In the genomic region with DNA sequence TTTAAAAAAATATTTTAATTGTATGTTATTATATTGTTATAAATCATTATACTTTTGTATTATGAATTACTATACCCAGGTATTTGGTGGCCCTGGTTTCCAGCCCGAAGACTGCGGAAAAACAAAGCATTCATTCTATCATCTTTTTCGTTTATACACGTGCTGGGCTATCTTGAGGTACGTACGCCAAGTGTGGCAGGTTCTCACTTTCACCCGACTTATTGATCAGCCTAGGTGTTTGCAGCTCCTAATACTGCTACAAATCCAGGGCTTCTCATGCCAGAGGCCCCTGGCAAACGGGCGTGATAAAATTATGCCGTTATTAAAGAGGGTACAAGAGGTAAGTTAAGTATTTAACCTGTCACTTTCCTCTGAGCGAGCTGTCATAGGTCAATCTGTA, we compare ENCODE assay signal across 9 mouse cellular contexts.
DNase-seq lines count a peak whose midpoint lies in the region; ATAC-seq and TF ChIP-seq lines count a peak whose summit lies in the region.
"Had no signal": no experiment of that assay in that cellular context is flagged by ENCODE, and none has a peak within 500 bp of the region (broad histone marks: within the 10 kb centered on the region; RNA-seq: fewer than 3 reads in every experiment).

No protein-coding gene starts in this region.

- DNase-seq in heart, adult 11 months = peak; percentile 76
- DNase-seq in heart, embryonic 10.5 days (ENCODE audit: low spot score) = no peak
- no peak for DNase-seq in lung, adult 2 months
- no peak for DNase-seq in hindbrain, embryonic 14.5 days (ENCODE audit: low spot score)
- DNase-seq in thymus, adult 18-20 months = no peak
- no peak for DNase-seq in ovary, postnatal 10 days (ENCODE audit: low spot score)

- H3K4me3 ChIP-seq in heart, embryonic 10.5 days = no peak overlapping the region
- no peak overlapping the region for H3K4me3 ChIP-seq in lung, embryonic 16.5 days (ENCODE audit: low read length)
- H3K4me3 ChIP-seq in lung, adult 2 months (replicated peaks; ENCODE audit: extremely low read depth, low read depth, low read length) = no peak overlapping the region
- no peak overlapping the region for H3K4me3 ChIP-seq in hindbrain, embryonic 14.5 days (replicated peaks; ENCODE audit: low read length)
- H3K4me3 ChIP-seq in midbrain, embryonic 15.5 days = no peak overlapping the region
- H3K4me3 ChIP-seq: myocyte had no signal

- 88% methylated on average over 11 of the region's 11 CpGs for WGBS in heart, embryonic 10.5 days
- WGBS in lung, embryonic 16.5 days = 65% methylated on average over 11 of the region's 11 CpGs
- 67% methylated on average over 11 of the region's 11 CpGs for WGBS in lung, adult 2 months
- WGBS in hindbrain, embryonic 14.5 days = 65% methylated on average over 11 of the region's 11 CpGs
- whole genome bisulfite sequencing in midbrain, embryonic 15.5 days = 69% methylated on average over 11 of the region's 11 CpGs

- H3K27me3 ChIP-seq in heart, embryonic 10.5 days (ENCODE audit: insufficient read depth, poor library complexity, severe bottlenecking) = no peaks in the 10 kb centered on the region
- no peaks in the 10 kb centered on the region for H3K27me3 ChIP-seq in lung, embryonic 16.5 days (ENCODE audit: control insufficient read depth, insufficient read depth, low read depth, low read length)
- H3K27me3 ChIP-seq in hindbrain, embryonic 14.5 days (ENCODE audit: control insufficient read depth, insufficient read depth, low read length) = peaks cover 29% of the 10 kb centered on the region
- H3K27me3 ChIP-seq in midbrain, embryonic 15.5 days (replicated peaks) = peaks cover 12% of the 10 kb centered on the region; the same call in 1 of the 2 replicates

- no peak for TF ChIP-seq POLR2A in lung, adult 2 months (IDR thresholded peaks at IDR 0.05; ENCODE audit: borderline replicate concordance, extremely low read depth, low read depth, low read length)

- H3K4me2 ChIP-seq in lung, embryonic 16.5 days (ENCODE audit: low read depth, low read length) = 0 out of 2 replicates have a peak overlapping the region, but pooled peaks have one; percentile 3
- H3K4me2 ChIP-seq in hindbrain, embryonic 14.5 days (replicated peaks) = no peak overlapping the region
- H3K4me2 ChIP-seq in midbrain, embryonic 15.5 days = no peak overlapping the region

- ATAC-seq in lung, embryonic 16.5 days (ENCODE audit: low read depth) = no peak
- ATAC-seq in hindbrain, embryonic 14.5 days (ENCODE audit: low FRiP score) = no peak
- no peak for ATAC-seq in midbrain, embryonic 15.5 days (replicated peaks)

- H3K9me3 ChIP-seq in heart, embryonic 10.5 days = no peaks in the 10 kb centered on the region
- H3K9me3 ChIP-seq in lung, embryonic 16.5 days (ENCODE audit: control insufficient read depth, low read length) = no peaks in the 10 kb centered on the region
- H3K9me3 ChIP-seq in hindbrain, embryonic 14.5 days (ENCODE audit: control insufficient read depth, low read length) = no peaks in the 10 kb centered on the region
- H3K9me3 ChIP-seq in midbrain, embryonic 15.5 days = no peaks in the 10 kb centered on the region

- H3K36me3 ChIP-seq in heart, embryonic 10.5 days = no peaks in the 10 kb centered on the region
- H3K36me3 ChIP-seq in lung, embryonic 16.5 days (ENCODE audit: control insufficient read depth, insufficient read depth, low read length) = no peaks in the 10 kb centered on the region
- H3K36me3 ChIP-seq in hindbrain, embryonic 14.5 days (replicated peaks; ENCODE audit: control insufficient read depth, insufficient read depth) = no peaks in the 10 kb centered on the region
- H3K36me3 ChIP-seq in midbrain, embryonic 15.5 days (replicated peaks) = no peaks in the 10 kb centered on the region

- no peak overlapping the region for H3K9ac ChIP-seq in lung, embryonic 16.5 days (ENCODE audit: low read length)
- no peak overlapping the region for H3K9ac ChIP-seq in hindbrain, embryonic 14.5 days
- no peak overlapping the region for H3K9ac ChIP-seq in midbrain, embryonic 15.5 days

- TF ChIP-seq CTCF in lung, adult 2 months (IDR thresholded peaks at IDR 0.05; ENCODE audit: insufficient read depth, low read length) = no peak

- H3K4me1 ChIP-seq in heart, embryonic 10.5 days = peaks cover 7% of the 10 kb centered on the region; the same call in 1 of the 2 replicates
- peaks cover 16% of the 10 kb centered on the region for H3K4me1 ChIP-seq in lung, embryonic 16.5 days (replicated peaks; ENCODE audit: control insufficient read depth, insufficient read depth, low read length)
- H3K4me1 ChIP-seq in lung, adult 2 months (ENCODE audit: control insufficient read depth, insufficient read depth, low read length) = no peaks in the 10 kb centered on the region; the same call in 1 of the 2 replicates
- peaks cover 16% of the 10 kb centered on the region for H3K4me1 ChIP-seq in hindbrain, embryonic 14.5 days (replicated peaks; ENCODE audit: control insufficient read depth, insufficient read depth, low read length)
- peaks cover 15% of the 10 kb centered on the region for H3K4me1 ChIP-seq in midbrain, embryonic 15.5 days

- H3K27ac ChIP-seq in heart, embryonic 10.5 days = no peak overlapping the region
- H3K27ac ChIP-seq in lung, embryonic 16.5 days (ENCODE audit: low read length) = peak overlapping the region; percentile 89
- H3K27ac ChIP-seq in hindbrain, embryonic 14.5 days = peak overlapping the region; percentile 74
- peak overlapping the region; percentile 68 for H3K27ac ChIP-seq in midbrain, embryonic 15.5 days
